Mouse (Mus musculus): ENCODE results near the gene Mvb12a.

DNA sequence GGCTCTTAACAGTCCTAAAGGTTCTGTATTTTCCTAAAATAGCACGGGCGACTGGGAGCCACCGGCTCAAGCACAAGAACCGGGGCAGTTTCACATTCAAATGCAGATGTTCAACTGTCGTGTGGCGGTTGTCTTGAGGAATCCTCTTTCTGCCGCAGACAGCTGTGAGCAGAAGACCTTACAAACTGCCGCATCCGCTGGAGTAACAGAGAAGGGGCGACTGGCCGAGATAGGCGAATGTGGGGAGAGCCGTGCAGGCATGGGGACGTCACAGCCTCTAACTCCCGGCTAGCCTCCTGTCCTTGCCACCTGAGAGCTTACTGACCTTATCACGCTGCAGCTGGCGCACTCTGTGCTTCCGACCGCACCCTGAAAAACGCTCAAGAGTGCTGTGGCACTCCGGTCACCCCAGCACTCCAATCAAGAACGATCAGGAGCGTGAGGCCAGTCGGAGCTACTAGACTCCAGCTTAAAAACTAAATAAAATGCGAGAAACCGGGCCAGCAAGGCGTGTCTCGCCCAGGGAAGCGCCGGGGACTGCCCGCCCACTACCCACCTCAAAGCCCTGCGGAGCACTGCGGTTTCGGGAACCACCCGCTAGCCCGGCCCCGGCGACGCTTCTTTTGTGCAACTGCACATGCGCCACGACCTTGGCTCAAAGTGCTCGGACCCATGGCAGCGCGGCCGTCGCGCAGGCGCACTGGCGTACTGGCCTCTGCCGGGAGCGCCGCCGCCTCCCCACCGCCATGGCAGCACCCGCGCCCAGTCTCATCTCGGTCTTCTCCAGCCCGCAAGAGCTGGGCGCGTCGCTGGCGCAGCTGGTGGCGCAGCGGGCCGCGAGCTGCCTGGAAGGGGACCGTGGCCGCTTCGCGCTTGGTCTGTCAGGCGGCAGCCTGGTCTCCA lies 49.0 kb downstream of the Mvb12a start, which contains the start of gene Pgls:
- TF ChIP-seq POLR2A (IDR thresholded peaks at IDR 0.05; ENCODE audit: control insufficient read depth, extremely low read depth, insufficient read depth, low read length, poor library complexity), result peak; percentile 92
- no peak for TF ChIP-seq CTCF (IDR thresholded peaks at IDR 0.05; ENCODE audit: borderline replicate concordance, control insufficient read depth, extremely low read depth, insufficient read depth, low read length, poor library complexity)

Measured in thymus, adult 2 months (tissue).